Mouse (Mus musculus) urinary bladder, postnatal 10 days (tissue): ENCODE results near the gene Tmem214.
A peak's percentile ranks its signal among the peaks of the same experiment; 100 is the strongest.

Experiments
- DNase-seq: peaks from one replicate; pipeline ENCODE4 v3.0.0; 2022; ENCODE audit warnings: low spot score

Gene Tmem214

DNA sequence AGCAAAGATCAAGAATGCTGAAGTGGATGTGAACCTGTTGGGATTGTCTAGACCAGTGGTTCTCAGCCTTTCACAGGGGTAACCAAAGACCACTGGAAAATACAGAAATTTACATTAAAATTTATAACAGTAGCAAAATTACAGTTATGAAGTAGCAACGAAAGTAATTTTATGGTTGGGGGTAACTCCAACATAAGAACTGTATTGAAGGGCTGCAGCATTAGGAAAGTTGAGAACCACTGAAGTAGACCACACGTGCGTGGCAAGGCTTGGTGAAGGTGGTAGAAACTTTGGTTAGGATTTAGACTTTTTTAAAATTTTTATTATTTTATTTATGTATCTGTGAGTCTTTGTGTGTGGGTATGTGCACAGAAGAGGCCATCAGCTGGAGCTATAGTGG lies at the start of gene Tmem214:
TSS of gene Tmem214 (plus strand) at position 301 of the 400 bp plus-strand sequence.
- no peak for DNase-seq

DNA sequence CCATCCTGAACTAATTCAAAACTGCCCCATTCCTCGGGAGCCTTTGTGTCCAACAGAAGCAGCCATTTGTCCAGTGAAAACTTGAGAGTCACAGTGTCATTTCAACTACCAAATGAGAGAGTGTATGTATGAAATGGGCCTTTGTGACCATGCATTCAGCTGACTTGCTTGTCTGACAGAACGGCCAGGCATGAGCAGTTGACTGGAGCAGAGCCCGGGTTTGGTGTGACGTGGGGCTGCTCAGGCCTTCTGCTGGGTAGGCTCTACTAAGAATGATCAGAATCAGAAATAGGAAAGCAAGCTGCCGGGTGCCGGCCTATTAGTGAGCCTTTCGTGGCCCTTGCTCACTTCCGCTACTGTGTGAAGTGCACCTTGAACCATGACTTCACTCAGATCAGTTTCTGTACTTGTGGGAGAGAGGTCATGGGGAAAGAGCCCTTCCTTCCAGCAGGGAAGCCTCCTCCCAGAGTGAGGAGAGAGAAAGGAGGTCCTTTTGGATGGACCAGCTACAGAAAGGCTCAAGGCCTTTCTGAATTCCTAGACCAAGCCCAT lies 49.0 kb upstream of the Tmem214 start:
- no peak for DNase-seq

DNA sequence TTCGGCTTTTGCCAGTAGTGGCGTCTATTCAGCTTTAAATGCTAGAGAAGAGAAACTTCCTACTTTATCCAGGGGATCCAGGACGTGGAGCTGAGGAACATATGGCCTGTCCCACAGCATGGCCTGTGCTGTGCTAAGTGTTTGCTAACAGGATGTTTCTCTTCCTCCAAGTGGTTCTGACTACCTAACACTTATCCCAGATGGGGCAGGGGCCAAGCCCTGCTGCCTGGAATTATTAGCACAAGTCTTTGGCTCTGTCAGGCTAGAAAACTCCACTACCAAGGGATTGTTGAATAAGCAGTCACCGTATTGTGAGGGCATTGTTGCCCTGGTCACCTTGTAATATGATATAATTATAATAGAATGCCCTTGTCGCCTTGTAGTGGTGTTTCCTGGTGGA lies 45.1 kb upstream of the Tmem214 start:
- DNase-seq, result no peak

DNA sequence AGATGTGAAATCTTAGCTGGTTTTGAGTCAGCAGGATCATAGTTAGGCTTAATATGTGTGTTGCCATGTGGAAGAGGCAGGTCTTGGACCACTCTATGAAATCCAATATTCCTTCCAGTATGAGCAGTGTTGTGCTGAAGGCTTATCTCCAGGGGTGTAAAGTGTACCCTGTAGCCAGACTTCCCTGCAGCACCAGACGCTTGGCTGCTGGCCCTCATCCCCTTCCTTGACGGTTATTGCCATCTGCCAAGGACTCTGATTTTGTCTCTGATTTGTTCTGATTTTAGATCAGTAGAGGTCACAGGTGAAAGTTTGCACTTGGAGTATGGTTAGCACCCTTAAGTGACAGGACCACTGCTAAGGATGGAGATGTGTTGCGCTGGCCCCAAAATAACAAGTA lies 44.7 kb upstream of the Tmem214 start:
- DNase-seq, result no peak

DNA sequence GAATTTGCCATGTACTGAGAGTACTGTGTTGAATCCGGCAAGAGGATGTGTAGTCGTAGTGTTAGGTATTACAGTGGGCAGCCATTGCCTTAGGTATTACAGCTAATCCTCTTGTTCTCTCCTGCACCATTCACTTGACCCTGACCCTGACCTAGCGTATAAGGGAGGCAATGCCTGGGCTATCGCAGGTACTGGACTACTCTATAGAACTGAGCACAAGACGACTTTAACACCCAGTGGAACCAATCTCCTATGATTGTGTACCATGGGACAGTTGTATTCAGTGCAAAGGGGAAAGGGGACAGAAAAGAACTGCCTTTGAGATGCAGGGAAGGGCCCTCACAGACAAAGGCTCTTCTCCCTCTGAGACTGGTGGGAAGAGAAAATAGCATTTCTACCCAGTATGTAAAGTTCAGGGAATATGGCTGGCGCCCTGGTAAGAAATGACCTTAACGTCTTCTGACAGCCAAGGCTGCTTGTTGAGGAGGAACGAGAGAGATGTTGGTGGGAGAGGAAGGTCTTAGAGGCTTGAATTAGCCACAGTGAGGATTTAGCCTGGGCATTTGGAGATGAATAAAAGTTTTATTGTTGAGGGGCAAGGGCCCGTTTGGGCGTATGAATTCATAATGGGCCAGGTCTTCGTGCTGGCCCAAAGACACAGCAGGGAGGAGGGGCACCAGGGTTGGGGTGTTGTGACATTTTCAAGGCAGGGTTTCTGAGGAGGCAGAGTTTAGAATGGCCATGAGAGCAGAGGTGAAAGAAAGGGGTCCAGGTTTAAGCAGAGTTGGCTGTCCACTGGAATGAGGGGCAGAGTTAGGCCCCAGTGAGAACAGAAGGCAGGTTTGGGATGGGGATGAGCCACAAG lies 43.5 kb upstream of the Tmem214 start:
- DNase-seq, result no peak

DNA sequence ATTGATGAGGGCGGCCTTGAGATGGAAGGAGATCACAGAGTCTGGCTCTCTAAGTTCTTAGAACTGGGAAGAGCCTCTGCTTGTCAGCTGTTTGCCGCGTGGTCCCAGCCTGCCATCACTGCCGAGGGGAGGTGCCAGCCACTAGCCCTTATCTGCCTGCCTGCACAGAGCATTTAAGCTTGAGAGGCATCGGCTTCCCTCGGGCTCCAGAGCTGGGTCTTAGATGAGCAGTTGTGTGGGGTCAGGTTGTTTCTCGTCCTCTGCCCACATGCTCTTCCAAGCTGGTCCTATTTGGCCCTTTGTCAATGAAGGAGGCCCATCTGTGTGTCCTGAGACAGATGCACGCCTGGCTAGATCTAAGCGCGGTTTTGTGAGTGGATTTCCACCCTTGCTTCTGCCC lies 42.6 kb upstream of the Tmem214 start:
- DNase-seq, result no peak

DNA sequence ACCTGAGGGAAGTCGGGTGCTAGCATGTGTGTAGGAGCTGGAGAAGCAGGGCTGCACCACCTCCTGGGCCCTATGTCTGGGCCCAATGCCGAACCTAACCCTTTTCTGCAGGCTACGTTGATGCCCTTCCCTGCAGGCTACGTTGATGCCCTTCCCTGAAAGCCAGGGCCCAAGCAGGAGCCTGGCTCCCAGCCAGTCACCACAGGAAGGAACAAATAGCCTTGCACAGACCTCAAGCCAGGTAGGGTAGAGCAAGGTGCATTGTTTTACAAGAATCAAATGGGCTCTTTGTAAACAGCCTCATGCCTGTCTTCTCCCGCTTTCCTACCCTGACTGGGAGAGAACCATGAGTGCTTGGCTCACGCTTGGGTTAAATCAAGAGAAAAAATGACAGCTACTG lies 42.0 kb upstream of the Tmem214 start:
- DNase-seq, result no peak

DNA sequence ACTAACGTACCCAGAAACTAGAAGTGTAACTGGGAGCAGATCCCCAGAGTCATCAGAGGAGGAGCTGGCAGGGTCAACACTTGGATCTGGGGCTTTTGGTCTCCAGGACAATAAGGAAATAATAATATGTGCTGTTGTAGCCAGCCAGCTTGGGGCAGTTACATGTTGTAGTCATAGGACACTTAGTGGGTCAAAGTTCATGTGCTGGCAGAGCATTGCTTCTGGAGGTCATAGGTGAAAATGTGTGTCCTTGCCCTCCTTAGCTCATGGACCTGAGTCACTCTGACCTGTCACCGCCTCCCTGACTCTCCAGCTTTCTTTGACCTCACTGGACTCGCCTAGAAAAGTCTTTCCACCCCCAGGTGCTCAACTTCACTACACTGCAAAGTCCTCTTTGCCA lies 34.4 kb upstream of the Tmem214 start:
- DNase-seq, result no peak

DNA sequence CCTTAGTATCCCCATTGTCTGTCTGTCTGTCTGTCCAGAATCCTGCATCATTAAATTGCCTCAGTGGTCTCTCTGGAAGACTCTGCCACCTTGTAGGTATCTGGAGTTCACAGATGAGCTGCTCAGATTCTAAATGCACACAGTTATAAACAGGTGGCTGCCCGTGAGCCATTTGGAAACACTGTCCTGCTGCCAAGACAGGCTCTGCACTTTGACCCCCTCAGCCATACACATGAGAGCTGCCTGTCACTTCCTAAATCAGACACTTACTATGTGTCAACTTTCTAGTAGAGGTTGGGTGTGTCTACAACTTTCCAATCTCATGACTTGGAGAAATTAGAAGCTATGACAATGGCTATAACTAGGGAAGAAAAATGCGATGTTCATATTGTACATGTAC lies 28.1 kb upstream of the Tmem214 start:
- DNase-seq, result no peak

DNA sequence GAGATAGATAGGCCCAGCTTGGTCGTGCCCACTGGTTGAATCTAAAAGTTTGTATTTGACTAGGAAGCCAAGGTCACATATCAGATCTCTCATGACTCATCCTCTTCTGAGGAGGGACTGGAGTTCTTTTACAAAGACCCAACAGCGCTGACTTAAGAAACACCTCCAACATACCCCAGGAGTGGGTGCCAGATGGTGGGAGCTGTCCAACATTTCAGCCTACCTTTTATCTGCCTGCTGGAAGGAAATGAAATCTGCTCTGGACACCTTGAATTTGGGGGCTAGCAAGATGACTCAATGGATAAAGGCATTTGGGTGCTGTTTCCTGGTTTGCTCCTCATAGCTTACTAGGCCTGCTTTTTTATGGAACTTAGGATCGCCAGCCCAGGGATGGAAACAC lies 25.9 kb upstream of the Tmem214 start:
- DNase-seq, result no peak

DNA sequence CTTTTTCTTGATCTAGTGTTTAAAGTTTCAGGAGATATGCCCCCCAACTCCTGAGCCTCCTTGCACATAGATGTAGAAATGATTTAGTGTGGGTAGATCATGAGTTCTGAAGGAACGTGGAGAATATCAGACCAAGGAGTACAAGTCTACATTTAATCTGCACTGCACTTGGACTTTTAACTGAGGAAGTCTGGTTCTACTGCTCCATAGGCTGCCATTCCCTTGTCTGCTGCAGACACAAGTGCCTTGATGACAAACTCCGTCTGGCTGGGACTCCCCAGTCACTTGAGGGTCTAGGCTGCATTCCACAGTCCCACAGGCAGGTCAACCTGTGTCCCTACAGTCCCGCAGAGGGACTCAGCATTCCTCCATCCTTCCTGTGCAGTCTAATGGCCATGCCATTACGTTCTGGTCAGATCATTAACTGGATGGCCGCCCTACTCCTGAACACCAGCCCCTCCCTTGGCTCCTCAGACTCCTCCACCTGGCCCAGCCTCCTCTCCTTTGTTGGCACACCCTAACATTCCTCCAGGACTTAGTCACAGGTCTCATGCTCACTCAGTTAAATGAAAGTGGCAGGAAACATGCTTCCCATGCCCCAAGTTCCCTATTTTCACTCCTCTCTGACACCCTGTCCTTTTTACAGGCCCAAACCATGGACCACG lies 17.8 kb upstream of the Tmem214 start:
- no peak for DNase-seq

DNA sequence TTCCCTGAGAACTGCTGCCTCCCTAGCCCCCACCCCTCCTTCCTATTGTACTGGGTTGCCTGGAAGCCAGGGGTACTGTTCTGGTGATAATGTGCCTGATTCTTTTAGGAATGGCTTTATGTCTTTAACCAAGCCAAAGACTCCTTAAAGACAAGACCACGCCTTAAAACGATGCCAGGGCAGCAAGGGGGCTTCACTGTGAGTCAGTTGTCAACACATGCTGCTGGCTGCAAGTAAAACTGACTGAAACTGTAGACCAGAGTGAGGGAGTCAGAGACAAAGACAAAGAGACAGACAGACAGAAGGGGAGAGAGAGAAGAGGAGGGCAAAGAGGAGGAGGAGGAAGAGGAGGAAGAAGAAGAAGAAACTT lies 17.3 kb upstream of the Tmem214 start:
- no peak for DNase-seq

DNA sequence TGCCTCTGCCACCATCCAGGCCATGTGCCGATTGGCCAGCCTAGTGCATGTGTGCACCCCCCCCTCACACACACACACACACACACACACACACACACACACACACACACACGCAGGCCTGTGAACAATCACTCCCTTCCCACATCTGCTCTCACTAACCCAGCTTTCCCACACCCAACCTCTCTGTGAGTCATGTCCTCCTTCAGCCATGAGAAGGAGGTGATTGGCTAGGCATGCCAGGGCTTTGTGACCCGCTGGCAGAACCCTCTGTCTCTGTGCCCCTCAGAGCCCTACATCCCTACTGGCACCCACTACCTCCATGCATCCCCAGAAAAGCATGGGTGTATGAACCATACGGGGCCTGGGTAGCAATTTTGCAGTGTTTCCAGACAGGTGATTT lies 14.3 kb upstream of the Tmem214 start:
- DNase-seq, result no peak

DNA sequence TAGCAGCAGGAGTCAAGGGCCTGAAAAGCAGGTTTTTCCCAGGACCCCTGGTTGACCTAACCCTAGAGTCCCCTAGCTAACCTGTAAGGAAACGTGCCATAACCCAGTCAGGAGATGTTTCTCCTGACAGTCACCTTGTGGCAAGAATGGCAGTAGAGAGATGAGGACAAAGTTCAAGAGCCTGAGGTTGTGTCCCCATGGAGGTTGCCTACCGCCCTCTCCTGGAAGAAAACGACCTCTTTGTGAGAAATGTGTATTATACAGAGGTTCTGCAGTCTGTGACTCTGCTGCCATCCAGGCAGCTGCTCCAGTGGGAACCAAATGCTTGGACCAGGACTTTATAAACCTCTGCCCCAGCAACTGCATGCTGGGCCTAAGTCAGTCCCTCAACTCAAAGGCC lies 12.1 kb upstream of the Tmem214 start:
- no peak for DNase-seq

DNA sequence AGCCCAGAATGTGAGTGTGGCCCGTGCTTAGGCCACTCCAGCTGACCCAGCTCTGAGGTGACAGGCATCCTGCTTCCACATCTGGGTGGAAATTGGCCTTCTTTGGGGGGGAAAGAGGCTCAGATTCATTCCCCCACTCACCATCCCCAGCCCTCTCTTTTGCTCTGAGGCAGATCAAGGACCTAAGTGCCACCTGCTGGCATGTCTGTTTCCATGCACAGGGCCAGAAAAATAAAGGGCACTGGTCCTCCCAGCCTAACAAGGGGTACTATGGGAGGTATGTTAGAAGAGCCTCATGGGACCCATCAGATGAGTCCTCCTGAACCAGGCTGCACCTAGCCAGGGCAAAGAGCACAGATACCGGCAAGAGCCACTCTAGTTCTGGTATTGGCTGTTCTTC lies 11.7 kb upstream of the Tmem214 start:
- DNase-seq, result no peak

DNA sequence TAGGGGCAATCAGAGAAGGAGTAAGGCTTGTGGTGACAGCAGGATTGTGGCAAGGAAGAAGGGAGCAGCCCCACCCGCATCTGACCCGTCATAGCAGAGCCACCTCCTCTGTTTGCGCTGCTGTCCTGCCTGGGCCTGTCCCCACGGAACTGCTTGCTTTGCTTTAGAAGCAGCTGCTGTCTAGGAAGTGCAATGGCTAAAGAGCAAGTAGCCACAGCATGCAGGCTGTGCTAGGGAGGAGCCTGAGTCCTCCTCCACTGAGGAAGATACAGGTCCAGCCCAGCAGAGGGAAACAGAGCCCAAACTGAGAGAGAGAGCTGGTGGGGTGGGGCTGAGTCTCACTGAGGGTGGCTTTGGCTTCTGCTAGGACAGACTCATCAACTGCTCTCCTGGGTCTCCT lies 4.0 kb upstream of the Tmem214 start:
- DNase-seq, result no peak

DNA sequence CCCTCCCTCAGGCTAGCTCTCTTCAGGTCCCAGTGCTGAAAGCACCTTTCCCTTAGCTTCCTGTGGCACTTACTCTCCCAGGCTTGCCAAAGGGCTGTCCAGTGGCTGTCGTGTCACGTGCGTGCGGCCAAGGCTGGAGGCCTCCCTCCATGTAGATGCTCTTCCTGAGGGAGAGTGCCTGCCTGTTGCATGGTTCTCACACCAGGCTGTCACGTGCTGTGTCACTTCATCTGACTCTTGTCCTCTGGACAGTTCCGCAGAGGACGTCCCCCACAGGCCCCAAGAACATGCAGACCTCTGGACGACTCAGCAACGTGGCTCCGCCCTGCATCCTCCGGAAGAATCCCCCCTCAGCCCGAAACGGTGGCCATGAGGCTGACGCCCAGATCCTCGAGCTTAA lies 3.5 kb upstream of the Tmem214 start:
- no peak for DNase-seq

DNA sequence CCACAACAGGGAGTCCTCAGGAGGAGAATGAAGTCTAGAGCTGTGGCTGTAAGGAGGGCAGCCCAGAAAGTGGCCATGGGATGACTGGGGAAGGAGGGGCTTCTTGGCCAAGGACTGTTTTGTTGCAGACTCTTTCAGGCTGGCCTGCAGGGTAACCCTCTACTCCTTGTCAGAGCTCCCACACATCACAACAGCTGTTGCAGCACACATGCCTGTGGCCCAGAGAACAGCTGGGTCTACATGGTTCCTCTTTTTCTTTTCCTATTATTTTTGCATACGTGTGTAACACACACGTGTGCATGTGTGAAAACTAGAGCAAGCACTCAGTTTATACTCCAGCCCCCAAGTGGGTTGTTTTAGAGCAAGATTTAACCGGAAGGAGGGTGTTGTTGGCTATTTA lies 941 bp upstream of the Tmem214 start:
- DNase-seq, result no peak

DNA sequence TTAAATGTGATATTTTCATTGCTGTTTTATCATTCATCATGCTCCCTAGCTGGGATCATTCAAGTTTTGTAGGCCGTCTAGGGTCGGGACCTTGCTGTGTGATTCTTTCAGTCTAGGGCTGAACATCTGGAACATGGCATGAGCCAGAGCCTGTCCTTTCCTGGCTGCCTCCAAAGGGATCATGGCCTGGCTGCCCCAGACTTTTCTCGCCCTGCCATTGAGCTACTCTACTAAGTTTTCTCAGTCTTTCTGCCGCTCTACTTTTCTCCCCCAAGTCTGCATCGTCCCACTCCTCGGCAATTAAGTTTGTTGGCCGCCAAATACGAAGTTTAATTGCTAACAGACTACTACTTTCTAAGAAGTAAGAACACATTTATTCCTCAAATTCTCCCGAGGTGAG lies 1.2 kb downstream of the Tmem214 start:
- no peak for DNase-seq

DNA sequence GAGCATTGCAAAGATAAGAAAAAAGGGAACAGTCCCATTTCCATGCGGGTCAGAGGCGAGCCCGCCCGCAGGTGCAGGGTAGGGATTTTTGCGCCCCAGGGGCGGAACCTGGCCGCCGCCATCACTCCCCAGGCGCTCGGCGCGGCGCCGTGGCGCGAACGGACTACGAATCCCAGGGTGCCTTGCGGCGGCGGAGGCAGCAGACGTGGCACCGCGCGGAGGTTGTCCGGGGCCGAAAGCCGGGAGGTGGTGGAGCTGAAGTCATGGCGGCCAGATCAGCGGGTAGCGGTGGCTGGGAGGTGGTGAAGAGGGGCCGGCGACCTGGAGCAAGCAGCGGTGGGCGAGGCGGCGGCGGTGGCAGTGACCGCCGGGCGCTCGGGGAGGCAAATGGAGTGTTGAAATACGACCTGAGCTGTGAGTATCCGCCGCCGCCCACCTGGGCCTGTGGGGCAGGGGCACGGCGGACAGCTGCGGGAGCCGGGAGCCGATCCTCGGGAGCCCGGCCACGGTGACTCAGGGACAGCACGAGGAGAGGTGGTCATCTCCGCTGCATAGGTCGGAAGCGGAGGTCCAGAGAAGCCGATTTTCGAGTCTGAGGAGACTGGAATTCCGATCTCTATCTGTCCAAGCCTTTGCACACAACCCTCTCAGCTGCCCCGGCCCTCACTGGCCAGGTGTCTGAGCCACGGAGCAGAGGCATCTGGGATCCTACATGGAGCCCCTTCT lies 1.8 kb downstream of the Tmem214 start:
- DNase-seq, result peak; percentile 77

DNA sequence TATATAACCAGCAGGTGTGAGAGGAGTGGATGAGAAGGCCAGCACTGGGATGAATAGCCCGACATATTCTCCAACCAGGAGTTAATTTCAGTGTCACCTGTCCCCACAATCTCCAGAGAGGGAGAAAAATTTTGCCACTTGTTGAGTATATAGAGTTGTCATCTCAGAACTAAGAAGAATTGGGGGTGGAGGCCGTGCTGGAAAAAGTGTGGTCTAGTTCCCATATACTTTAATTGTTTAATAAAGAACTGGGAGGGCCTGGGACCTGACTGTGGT lies 2.3 kb downstream of the Tmem214 start:
- DNase-seq, result no peak

DNA sequence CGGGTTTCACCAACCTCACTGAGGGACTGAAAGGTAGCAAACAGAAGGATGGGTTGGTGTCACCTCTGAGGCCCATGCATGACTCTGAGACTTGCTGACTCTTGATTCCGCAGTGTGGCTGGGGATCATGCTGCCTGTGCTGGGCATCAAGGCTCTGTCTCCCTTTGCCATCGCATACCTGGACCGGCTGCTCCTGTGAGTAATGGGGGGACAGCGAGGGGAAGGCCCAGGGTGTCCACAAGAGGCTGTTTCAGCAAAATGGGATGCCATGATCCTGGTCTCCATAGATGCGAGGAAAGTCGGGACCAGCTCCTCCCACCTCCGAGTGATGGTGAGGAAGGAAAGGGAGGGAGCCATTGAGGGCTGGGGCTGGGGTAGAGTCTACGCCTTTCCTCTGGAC lies 4.8 kb downstream of the Tmem214 start:
- no peak for DNase-seq

DNA sequence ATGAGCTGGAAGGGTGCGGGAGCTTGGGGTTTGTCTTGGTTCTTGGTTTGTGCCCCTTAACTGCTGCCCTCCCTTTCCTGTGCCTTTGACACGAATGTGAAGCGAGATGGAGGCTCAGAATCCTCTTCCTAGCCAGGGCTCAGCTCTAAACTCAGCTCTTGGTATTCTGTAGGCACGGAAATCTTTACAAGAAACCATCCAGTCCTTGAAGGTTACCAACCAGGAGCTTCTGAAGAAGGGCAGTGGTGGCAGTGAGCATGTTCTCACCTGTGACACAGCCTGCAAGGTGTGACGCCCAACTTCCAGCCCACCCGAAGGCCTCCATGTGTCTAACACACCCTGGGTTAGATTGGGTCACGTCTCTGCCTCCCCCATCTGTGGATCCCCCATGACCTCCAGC lies 6.6 kb downstream of the Tmem214 start:
- no peak for DNase-seq
